Mouse (Mus musculus) cerebellum, postnatal 14 days (tissue): ENCODE data around the gene Plcd4.
"Not testable (repeated sequence)": the region's sequence is repeated elsewhere in the genome, so short reads cannot be mapped to it uniquely, and the experiment has no call there.

Experiments
- DNase-seq, 2 experiments: peaks; one replicate each; pipeline ENCODE4 v3.0.0; 2021; ENCODE audit warnings: mixed read lengths in 2 of 2

The Plcd4 gene

GRCm38 (mm10) chr1:74542451-74542961 lies at the start of gene Plcd4:
Gene Plcd4, plus strand, starts transcription at chr1:74542888.
- peak; percentile 60 to 73 for DNase-seq

- no peak for DNase-seq
Measured at GRCm38 (mm10) chr1:74501106-74501505, 41.6 kb upstream of the Plcd4 start.

DNA sequence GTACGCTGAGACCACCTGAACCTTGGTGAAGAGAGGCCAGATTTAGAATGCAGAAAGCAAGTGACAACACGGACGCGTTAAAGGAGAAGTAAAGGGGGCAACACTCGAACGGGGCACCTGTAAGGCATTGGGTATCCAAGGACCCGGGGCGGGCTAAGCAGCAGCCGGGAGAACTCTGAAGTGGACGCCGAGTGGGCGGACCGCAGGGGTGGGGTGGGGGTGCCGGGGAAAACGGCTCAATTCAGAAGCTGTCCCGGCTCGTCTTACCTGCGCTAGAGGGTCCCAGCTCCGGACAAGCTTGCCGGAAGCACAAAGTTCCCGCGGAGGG lies 37.3 kb upstream of the Plcd4 start:
- DNase-seq, result no peak

GRCm38 (mm10) chr1:74505721-74506464 lies 36.8 kb upstream of the Plcd4 start, which contains the start of gene Cnot9:
Gene Cnot9, plus strand, starts transcription at chr1:74506058.
- DNase-seq, result peak; percentile 100

- peak; percentile 72 to 81 for DNase-seq
Measured at GRCm38 (mm10) chr1:74506471-74506881, 36.2 kb upstream of the Plcd4 start.

- DNase-seq, result no peak
Measured at GRCm38 (mm10) chr1:74507780-74508179, 34.9 kb upstream of the Plcd4 start.

- DNase-seq, result no peak
Measured at GRCm38 (mm10) chr1:74511306-74511705, 31.4 kb upstream of the Plcd4 start.

DNA sequence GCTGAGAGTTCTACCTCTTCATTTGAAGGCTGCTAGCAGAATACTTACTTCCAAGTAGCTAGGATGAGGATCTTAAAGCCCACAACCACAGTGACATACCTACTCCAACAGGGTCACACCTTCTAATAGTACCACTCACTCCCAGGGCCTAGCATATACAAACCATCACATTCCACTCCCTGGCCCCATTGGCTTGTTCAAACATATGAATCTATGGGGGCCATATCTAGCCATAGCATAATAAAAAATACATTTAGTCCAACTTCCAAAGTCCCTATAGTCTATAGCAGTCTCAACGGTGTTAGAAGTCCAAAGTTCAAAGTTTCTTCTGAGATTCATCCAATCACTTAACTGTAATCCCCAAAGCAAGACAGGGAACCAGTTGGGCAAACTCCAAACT lies 29.7 kb upstream of the Plcd4 start:
- DNase-seq, result not testable (repeated sequence)

GRCm38 (mm10) chr1:74519875-74520274 lies 22.8 kb upstream of the Plcd4 start:
- no peak for DNase-seq

- no peak for DNase-seq
Measured at GRCm38 (mm10) chr1:74524746-74525145, 17.9 kb upstream of the Plcd4 start.

DNA sequence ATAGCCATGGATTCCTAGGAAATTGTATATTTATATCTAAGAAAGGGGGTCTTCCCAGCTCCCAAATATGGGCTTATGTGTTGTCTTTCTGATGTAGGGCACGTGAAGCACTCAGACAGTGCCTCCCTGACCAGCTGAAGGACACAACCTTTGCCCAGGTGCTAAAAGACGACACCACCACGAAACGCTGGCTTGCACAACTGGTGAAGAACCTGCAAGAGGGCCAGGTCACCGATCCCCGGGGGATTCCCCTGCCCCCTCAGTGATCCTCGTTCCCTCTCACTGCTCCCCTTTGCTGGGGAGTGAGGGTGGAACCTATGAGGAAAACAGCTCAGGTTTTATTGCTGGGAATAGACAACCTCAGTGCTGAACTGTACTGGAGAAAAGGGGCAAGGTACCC lies 14.1 kb upstream of the Plcd4 start:
- DNase-seq, result no peak

GRCm38 (mm10) chr1:74538650-74539049 lies 4.0 kb upstream of the Plcd4 start:
- DNase-seq, result peak; percentile 76 to 80

GRCm38 (mm10) chr1:74544184-74544583 lies 1.5 kb downstream of the Plcd4 start, which contains the start of gene Usp37:
Gene Usp37, minus strand, starts transcription at chr1:74544284.
- no peak for DNase-seq

DNA sequence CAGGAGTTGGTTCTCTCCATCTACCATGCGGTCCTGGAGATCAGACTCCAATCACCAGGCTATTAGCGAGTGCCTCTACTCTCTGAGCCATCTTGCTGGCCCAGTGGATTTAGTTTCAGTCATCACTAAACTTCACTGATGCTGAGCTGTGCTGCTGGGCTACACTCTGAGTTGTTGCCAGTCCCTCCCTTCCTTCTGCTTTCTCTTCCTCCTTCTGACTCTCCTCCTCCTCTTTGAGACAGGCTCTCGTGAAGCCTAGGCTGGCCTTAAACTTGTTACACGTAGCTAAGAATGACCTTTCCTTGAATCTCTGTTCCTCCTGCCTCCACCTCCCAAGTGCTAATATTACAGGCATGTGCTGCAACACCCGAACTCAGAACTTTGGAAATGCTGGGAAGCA lies 16.4 kb downstream of the Plcd4 start:
- no peak for DNase-seq

GRCm38 (mm10) chr1:74565834-74566233 lies 23.1 kb downstream of the Plcd4 start:
- no peak for DNase-seq

DNA sequence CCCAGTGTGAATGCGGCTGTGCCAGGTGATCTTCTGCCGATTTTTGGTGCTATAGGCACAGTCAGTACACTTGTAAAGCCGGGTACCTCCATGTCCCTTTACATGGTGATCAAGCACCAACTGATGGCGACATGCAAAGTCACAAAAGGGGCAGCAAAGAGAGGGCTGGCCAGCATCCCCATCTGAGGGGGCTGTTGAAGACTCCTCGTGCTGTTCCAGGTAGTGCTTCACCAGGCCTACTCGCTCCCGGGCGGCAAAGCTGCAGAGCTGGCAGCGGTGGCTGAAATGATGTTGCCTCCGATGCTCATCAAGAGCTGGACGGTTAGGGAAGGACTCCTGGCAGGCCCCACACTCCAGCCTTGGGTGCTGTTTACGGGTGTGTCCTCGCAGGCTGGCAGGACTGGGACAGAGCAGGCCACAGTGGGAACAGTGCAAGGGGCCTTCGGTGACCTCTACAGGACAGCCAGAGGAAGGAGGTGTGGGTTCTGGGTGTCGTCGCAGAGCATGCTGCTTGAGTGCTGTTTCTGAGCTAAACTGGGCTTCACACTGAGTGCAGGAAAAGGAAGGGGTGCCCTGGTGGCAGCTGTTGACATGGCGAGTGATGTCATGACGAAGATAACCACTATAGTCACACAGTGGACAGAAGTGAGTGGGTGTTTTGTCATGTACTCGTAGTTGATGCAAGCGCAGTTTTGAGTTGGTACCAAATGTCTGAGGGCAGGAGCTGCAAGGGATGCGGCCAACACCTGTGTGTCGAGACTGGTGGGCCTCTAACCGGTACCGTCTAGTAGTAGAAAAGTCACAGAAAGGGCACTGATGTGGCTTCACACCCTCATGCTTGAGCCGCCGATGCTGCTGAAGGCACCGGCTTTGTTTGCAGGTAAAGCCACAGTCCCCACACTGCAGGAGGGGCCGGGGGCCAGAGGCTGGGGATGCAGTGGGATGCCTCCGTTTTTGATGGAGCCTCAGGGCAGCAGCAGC lies 27.3 kb downstream of the Plcd4 start:
- DNase-seq, result no peak

DNA sequence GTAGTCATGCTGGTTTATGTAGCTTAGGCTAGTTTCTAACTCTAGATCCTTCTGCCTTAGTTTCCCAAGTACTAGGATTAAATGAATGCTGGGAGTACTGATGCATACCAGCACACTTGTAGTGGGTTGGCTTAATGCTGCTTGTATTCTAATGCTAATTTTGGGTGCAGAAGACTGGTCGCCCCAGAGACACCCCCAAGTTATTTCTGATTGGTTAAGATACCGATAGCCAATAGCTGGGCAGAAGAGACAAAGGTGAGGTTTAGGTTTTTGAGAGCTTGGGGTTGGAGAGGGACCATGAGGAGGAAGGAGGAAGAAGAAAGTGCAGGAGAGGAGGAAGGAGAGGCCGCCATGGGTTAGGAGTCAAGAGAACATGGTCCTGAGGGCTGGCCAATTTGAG lies 39.9 kb downstream of the Plcd4 start:
- no peak for DNase-seq

- no peak for DNase-seq
Measured at GRCm38 (mm10) chr1:74584616-74585398, 42.1 kb downstream of the Plcd4 start.

- no peak for DNase-seq
Measured at GRCm38 (mm10) chr1:74587233-74587772, 44.6 kb downstream of the Plcd4 start.

- peak; percentile 98 to 99 for DNase-seq
Measured at GRCm38 (mm10) chr1:74587773-74588445, 45.2 kb downstream of the Plcd4 start, which contains the start of the genes Zfp142 and Bcs1l. Gene Zfp142, minus strand, starts transcription at chr1:74588246. Gene Bcs1l, plus strand, starts transcription at chr1:74588289.

- DNase-seq, result no peak
Measured at GRCm38 (mm10) chr1:74594434-74594833, 51.7 kb downstream of the Plcd4 start.
